Comparison of ENCODE assay signal across 15 mouse cellular contexts in genomic region chr7:24572455-24572854, GRCm38 (mm10). TPM values are rescaled to one million over a fixed set of nuclear protein-coding genes. Genes with fewer than 3 reads are reported as not detected.
A peak's percentile ranks its signal among the peaks of the same experiment; 100 is the strongest.
DNase-seq lines count a peak whose midpoint lies in the region; ATAC-seq and TF ChIP-seq lines count a peak whose summit lies in the region.
"Had no signal": no experiment of that assay in that cellular context is flagged by ENCODE, and none has a peak within 500 bp of the region (broad histone marks: within the 10 kb centered on the region; RNA-seq: fewer than 3 reads in every experiment).

No protein-coding gene starts in this region.

- ATAC-seq in megakaryocyte, adult 5-6 weeks (ENCODE audit: poor library complexity, severe bottlenecking), result no peak

- no peak for DNase-seq in heart, adult 2 months
- no peak for DNase-seq in heart, adult 11 months
- peak; percentile 13 for DNase-seq in NIH3T3 (ENCODE audit: low read depth)
- peak; percentile 44 for DNase-seq in retina, embryonic 14.5 days (ENCODE audit: low spot score)
- no peak for DNase-seq in adrenal gland, adult 8-10 months
- DNase-seq in neural tube, embryonic 10.5 days (ENCODE audit: extremely low spot score, low spot score), result no peak
- DNase-seq: adrenal gland, postnatal 25 days; cerebellum, adult 9-10 months; gastrocnemius, postnatal 36 days; right cerebral cortex, postnatal 14 days had no signal

- peak; percentile 58 for TF ChIP-seq CTCF in heart, adult 2 months (IDR thresholded peaks at IDR 0.05)

- TF ChIP-seq POLR2A in heart, adult 2 months (IDR thresholded peaks at IDR 0.05; ENCODE audit: insufficient read depth, low read depth, low read length), result no peak

- no peak for TF ChIP-seq EP300 in heart, adult 2 months (IDR thresholded peaks at IDR 0.05; ENCODE audit: insufficient read depth, low read depth, low read length)

- no peaks in the 10 kb centered on the region for H3K4me1 ChIP-seq in heart, adult 2 months (ENCODE audit: control insufficient read depth, insufficient read depth, low read length)
- peaks cover 7% of the 10 kb centered on the region; the same call in 1 of the 2 replicates for H3K4me1 ChIP-seq in megakaryocyte, embryonic 14.5 days

- no peak overlapping the region for H3K4me3 ChIP-seq in heart, adult 2 months
- H3K4me3 ChIP-seq in megakaryocyte, embryonic 14.5 days (replicated peaks), result peak overlapping the region; percentile 20
- H3K4me3 ChIP-seq: erythroblast, embryonic 14.5 days had no signal

- H3K9me3 ChIP-seq in megakaryocyte, embryonic 14.5 days, result no peaks in the 10 kb centered on the region

- 61% methylated on average over 5 of the region's 5 CpGs for WGBS in heart, adult 2 months

- H3K36me3 ChIP-seq in heart, adult 2 months (ENCODE audit: control insufficient read depth, insufficient read depth, low read length), result no peaks in the 10 kb centered on the region
- H3K36me3 ChIP-seq in megakaryocyte, embryonic 14.5 days (replicated peaks; ENCODE audit: low read length), result peaks cover 58% of the 10 kb centered on the region

- intact Hi-C loops in heart, adult 2 months (cut with DNase I), result no loop called here

- H3K9ac ChIP-seq in heart, adult 2 months (ENCODE audit: low read depth, low read length), result no peak overlapping the region

- no peaks in the 10 kb centered on the region for H3K27me3 ChIP-seq in heart, adult 2 months (ENCODE audit: control insufficient read depth, insufficient read depth, low read length)
- H3K27me3 ChIP-seq in megakaryocyte, embryonic 14.5 days (replicated peaks), result peaks cover 2% of the 10 kb centered on the region

- H3K27ac ChIP-seq in heart, adult 2 months, result no peak overlapping the region

- H3K79me2 ChIP-seq in heart, adult 2 months (replicated peaks; ENCODE audit: control insufficient read depth, insufficient read depth, low read length), result no peaks in the 10 kb centered on the region

RNA-seq across cellular contexts. Expression of gene Ethe1, which starts 14.9 kb away (rescaled TPM):
- 10 to 100 TPM; 53.2 to 65.2 TPM for total RNA-seq in heart, adult 2 months (2021)
- polyA plus RNA-seq in heart, adult 2 months (2012; rRNA removed), result 50.4 and 57.3 TPM in 2 replicates
- 14.5 and 17.5 TPM in 2 replicates for polyA plus RNA-seq in megakaryocyte, embryonic 14.5 days (2012; ENCODE audit: insufficient read depth, low replicate concordance)
- total RNA-seq in megakaryocyte, adult 5-6 weeks (2015), result 148 and 171 TPM in 2 replicates
- 59.2 and 67.7 TPM in 2 replicates for total RNA-seq in megakaryocyte, adult 5-6 weeks (2017)
- total RNA-seq in adrenal gland, adult 8-10 months (2022), result 10 to 100 TPM; 32.4 to 44.0 (median 39.1) TPM

RNA-seq across cellular contexts. Expression of gene Zfp575, which starts 15.0 kb away (rescaled TPM):
- under 1 TPM in 1 of 2 experiments, not detected in 1; 0.07 TPM for total RNA-seq in heart, adult 2 months (2021)
- polyA plus RNA-seq in heart, adult 2 months (2012; rRNA removed), result 0.08 TPM in 1 of 2 replicates, not detected in the other
- 0.30 TPM in 1 of 2 replicates, not detected in the other for polyA plus RNA-seq in megakaryocyte, embryonic 14.5 days (2012; ENCODE audit: insufficient read depth, low replicate concordance)
- total RNA-seq in megakaryocyte, adult 5-6 weeks (2015), result 0.16 and 0.27 TPM in 2 replicates
- total RNA-seq in megakaryocyte, adult 5-6 weeks (2017), result 0.08 and 0.22 TPM in 2 replicates
- under 1 TPM; 0.20 to 0.59 (median 0.38) TPM for total RNA-seq in adrenal gland, adult 8-10 months (2022)
- total RNA-seq: hematopoietic stem cell, adult 5-6 weeks had no signal

RNA-seq across cellular contexts. Expression of gene Xrcc1, which starts 26.4 kb away (rescaled TPM):
- 10 to 100 TPM; 25.0 to 25.6 TPM for total RNA-seq in heart, adult 2 months (2021)
- polyA plus RNA-seq in heart, adult 2 months (2012; rRNA removed), result 21.8 and 25.5 TPM in 2 replicates
- 101 and 159 TPM in 2 replicates for polyA plus RNA-seq in megakaryocyte, embryonic 14.5 days (2012; ENCODE audit: insufficient read depth, low replicate concordance)
- total RNA-seq in megakaryocyte, adult 5-6 weeks (2015), result 18.3 and 27.5 TPM in 2 replicates
- 17.6 and 25.1 TPM in 2 replicates for total RNA-seq in megakaryocyte, adult 5-6 weeks (2017)
- 10 to 100 TPM; 39.2 to 55.5 (median 46.6) TPM for total RNA-seq in adrenal gland, adult 8-10 months (2022)

RNA-seq across cellular contexts. Expression of gene Pinlyp, which starts 26.5 kb away (rescaled TPM):
- total RNA-seq in heart, adult 2 months (2021), result not detected
- polyA plus RNA-seq in heart, adult 2 months (2012; rRNA removed), result not detected in 2 replicates
- polyA plus RNA-seq in megakaryocyte, embryonic 14.5 days (2012; ENCODE audit: insufficient read depth, low replicate concordance), result not detected in 2 replicates
- total RNA-seq in megakaryocyte, adult 5-6 weeks (2015), result not detected in 2 replicates
- not detected in 2 replicates for total RNA-seq in megakaryocyte, adult 5-6 weeks (2017)
- not detected for total RNA-seq in adrenal gland, adult 8-10 months (2022)
- total RNA-seq: adrenal gland, postnatal 25 days; gastrocnemius, postnatal 36 days; hematopoietic stem cell, adult 5-6 weeks; left cerebral cortex, postnatal 25 days had no signal
- polyA plus RNA-seq: erythroblast, embryonic 14.5 days had no signal

RNA-seq across cellular contexts. Expression of gene Phldb3, which starts 38.1 kb away (rescaled TPM):
- total RNA-seq in heart, adult 2 months (2021), result under 1 TPM; 0.27 to 0.34 TPM
- polyA plus RNA-seq in heart, adult 2 months (2012; rRNA removed), result 0.20 and 0.25 TPM in 2 replicates
- 2.0 and 8.9 TPM in 2 replicates for polyA plus RNA-seq in megakaryocyte, embryonic 14.5 days (2012; ENCODE audit: insufficient read depth, low replicate concordance)
- 1.0 and 1.2 TPM in 2 replicates for total RNA-seq in megakaryocyte, adult 5-6 weeks (2015)
- 3.7 and 4.0 TPM in 2 replicates for total RNA-seq in megakaryocyte, adult 5-6 weeks (2017)
- total RNA-seq in adrenal gland, adult 8-10 months (2022), result 10 to 100 TPM in 2 of 4 experiments, 1 to 10 TPM in 2; 6.2 to 12.9 (median 9.9) TPM

Comparison
In these comparisons a context has a peak if more than half of its experiments do, and no peak if none do; other contexts are left out.
1. DNase-seq: peak in NIH3T3 (single experiment) and retina, embryonic 14.5 days (single experiment); none in heart, adult 2 months (0 of 2), heart, adult 11 months (single experiment), adrenal gland, adult 8-10 months (single experiment) and neural tube, embryonic 10.5 days (single experiment).